Mouse (Mus musculus) small intestine, adult 2 months (tissue): ENCODE results near the gene Cdipt.

ENCODE experiments used
- CTCF ChIP-seq: fragments of 200-500 bp; IDR thresholded peaks from 2 replicates; pipeline ENCODE4 v1.5.1; 2012; ENCODE audit warnings: low read depth, mild to moderate bottlenecking, control low read depth, inconsistent platforms, low read length, moderate library complexity, mixed read lengths; ENCODE audit not compliant: insufficient replicate concordance, insufficient read length; ENCODE audit errors: extremely low read depth
- POLR2A ChIP-seq: fragments of 200-500 bp; IDR thresholded peaks from 2 replicates; pipeline ENCODE4 v1.6.1; 2012; ENCODE audit warnings: low read depth, mild to moderate bottlenecking, control low read depth, inconsistent platforms, low read length, moderate library complexity

GRCm38 (mm10) chr7:127026161-127026600 lies 50.5 kb downstream of the Cdipt start:
- TF ChIP-seq CTCF (no peak), POLR2A (no peak)
